ENCODE assay signal across 15 mouse cellular contexts in the genomic region with DNA sequence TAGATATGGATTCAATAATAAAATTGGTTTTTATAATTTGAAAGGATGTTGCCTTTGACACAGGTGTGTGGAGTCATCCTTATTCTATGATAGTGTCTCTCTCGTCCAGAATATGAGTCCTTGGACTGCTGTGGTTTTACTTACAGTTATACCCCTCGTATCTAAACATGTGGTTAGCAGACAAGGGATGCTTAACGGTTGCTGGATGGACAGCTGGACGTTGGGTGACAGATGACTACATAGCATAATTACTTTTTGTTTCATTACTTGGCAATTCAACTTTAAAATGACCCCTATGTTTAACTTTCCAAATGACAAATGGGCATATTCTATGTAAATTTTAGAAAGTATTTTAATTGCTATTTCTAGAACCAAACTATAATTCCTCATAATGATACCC.
"Had no signal": no experiment of that assay in that cellular context is flagged by ENCODE, and none has a peak within 500 bp of the region (broad histone marks: within the 10 kb centered on the region; RNA-seq: fewer than 3 reads in every experiment).

No protein-coding gene starts in this region.

- H3K27ac ChIP-seq: midbrain, embryonic 10.5 days; midbrain, embryonic 12.5 days; neural tube, embryonic 12.5 days; stomach, embryonic 15.5 days; stomach, postnatal 0 days had no signal

- H3K4me2 ChIP-seq: lung, embryonic 14.5 days; midbrain, embryonic 12.5 days; neural tube, embryonic 12.5 days; stomach, embryonic 15.5 days had no signal

- H3K9ac ChIP-seq: lung, embryonic 14.5 days; midbrain, embryonic 12.5 days; neural tube, embryonic 12.5 days; stomach, embryonic 15.5 days had no signal

- H3K27me3 ChIP-seq: midbrain, embryonic 12.5 days; neural tube, embryonic 12.5 days; stomach, embryonic 15.5 days had no signal

- H3K36me3 ChIP-seq: midbrain, embryonic 10.5 days; midbrain, embryonic 12.5 days; neural tube, embryonic 12.5 days; stomach, embryonic 15.5 days had no signal

- H3K4me1 ChIP-seq: midbrain, embryonic 12.5 days; neural tube, embryonic 12.5 days; stomach, embryonic 15.5 days had no signal

- DNase-seq: lung, adult 18-20 months; lung, embryonic 14.5 days; lung, postnatal 10 days; lung, postnatal 4 days; midbrain, embryonic 14.5 days; right cerebral cortex, postnatal 14 days; thymus, adult 2 months; thymus, postnatal 25 days; thymus, postnatal 4 days had no signal

- ATAC-seq: midbrain, embryonic 16.5 days had no signal

- H3K4me3 ChIP-seq: midbrain, embryonic 10.5 days; midbrain, embryonic 12.5 days; neural tube, embryonic 12.5 days; stomach, embryonic 15.5 days had no signal

- H3K9me3 ChIP-seq: midbrain, embryonic 10.5 days; midbrain, embryonic 12.5 days; neural tube, embryonic 12.5 days; stomach, embryonic 15.5 days had no signal
